Mouse (Mus musculus): ENCODE results near the gene Fam161a.

Gene Fam161a

DNA sequence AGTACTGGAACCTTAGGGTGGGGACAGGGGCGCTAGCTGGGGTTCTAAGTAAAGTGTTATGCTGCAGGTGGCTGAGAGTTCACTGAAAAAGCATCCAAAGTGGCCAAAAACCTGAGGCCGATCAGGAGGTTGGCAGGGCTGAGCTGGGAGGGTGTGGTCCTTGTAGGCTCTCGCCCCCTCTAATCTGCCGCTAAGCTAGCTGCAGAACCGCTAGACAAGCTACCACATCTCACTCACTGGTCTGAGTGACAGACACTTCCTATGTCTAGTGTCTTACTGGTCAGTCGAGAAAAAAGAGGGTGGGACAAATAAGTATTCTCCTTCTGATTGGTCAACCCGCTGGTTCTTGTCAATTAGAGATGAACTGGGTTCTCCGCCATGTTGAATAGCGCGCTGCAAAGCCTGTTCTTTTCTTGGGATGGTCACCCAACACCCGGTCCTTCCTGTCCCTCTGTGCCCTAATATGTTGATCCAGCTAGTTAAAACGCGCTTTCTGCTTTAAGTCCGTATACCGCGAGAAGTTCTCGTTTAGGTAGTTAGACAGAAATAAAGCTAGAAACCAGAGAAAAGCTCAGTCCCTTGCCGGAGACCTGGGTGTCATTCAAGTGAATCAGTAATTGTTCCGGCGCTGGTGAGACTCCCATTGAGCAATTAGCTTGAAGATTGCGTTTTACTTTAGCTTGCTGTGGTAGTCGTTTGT, at the start of gene Fam161a:
Fam161a (plus strand) TSS at position 51 of the 700 bp plus-strand sequence.
- CTCF ChIA-PET, result interaction anchor here (0.6 to 1.1 kb wide), 3 partner anchors 14 to 204 kb away, joined by 3 to 4 read pairs (median 3); partner anchors contain the start of gene Cct4

- CTCF ChIA-PET, result interaction anchor here (0.6 to 1.1 kb wide), 7 partner anchors 57 to 611 kb away, joined by 3 to 8 read pairs (median 5); no protein-coding TSS in a partner anchor
Measured at GRCm38 (mm10) chr11:22957791-22958374, 49.4 kb upstream of the Fam161a start.

DNA sequence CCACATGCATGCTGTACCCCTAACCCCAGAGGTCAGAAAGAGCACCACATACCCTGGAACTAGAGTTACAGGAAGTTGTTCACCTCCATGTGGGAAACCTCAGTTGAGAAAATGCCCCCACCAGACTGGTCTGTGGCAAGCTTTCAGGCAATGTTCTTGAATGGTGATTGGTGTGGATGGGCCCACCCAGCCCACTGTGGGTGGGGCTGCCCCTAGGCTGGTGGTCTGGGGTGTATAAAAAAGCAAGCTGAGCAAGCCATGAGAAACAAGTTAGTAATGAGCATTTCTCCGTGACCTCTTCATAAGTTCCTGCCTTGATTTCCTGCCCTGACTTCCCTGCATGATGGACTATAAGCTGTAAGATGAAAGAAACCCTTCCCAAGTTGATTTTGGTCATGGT, 45.2 kb upstream of the Fam161a start:
- CTCF ChIA-PET, result no interaction called here

DNA sequence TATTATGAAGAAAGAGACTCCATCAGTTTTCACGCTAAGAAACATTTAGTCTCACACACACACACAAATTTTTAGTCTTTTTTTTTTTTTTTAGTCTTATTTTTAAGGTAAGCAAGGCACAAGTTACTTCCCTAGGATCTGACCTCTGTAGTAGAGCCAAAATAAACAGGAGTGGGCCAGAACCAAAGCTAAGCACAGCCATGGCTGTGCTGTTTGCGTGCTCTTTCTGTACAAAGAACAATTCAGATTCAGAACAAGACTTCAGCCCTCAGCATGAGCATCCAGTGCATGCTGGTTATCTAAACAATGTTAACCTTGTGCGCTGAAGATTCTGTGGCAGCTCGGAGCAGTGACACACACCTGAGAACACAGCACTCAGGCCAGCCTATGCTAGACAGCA, 42.9 kb upstream of the Fam161a start:
- CTCF ChIA-PET, result interaction anchor here (0.7 kb wide), 1 partner anchor 1727 kb away, joined by 9 read pairs; no protein-coding TSS in a partner anchor

DNA sequence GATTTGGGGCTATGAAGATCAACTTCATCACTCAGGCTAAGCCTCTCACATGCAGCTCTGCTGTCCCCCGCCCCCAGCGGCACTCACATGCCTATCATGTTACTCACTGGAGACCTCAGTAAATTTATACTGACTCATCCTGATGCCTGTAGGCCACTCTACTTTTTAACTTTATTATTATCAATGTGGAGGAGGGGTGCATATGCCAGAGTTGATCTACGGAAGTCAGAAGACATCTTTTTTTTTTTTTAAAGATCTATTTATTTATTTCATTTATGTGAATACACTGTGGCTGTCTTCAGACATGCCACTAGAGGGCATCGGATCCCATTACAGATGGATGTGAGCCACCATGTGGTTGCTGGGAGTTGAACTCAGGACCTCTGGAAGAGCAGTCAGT, 41.8 kb upstream of the Fam161a start:
- CTCF ChIA-PET, result interaction anchor here (0.5 kb wide), 1 partner anchor 400 kb away, joined by 3 read pairs; no protein-coding TSS in a partner anchor

DNA sequence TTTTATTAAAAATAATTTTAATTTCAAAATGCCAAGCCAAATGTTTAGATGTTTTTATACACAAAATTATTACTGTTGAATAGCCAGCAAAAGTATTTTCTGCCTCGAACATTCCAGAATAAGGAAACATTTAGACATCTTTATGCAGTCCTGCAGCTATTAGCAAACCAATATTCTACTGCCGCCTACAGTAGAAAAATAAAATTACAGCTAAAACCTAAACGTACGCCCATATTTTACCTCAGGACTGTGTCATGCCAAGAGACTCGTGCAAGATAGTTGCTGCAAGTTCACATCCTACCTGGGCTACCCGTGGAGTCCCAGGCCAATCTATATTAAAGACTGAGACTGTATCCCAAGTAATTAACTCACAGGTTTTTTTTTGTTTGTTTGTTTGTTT, 37.8 kb upstream of the Fam161a start:
- CTCF ChIA-PET, result no interaction called here

GRCm38 (mm10) chr11:22970546-22970945, 36.8 kb upstream of the Fam161a start:
- CTCF ChIA-PET, result interaction anchor here (0.6 kb wide), 1 partner anchor 1108 kb away, joined by 3 read pairs; no protein-coding TSS in a partner anchor

- CTCF ChIA-PET, result interaction anchor here (0.5 kb wide), 1 partner anchor 16 kb away, joined by 6 read pairs; no protein-coding TSS in a partner anchor
Measured at GRCm38 (mm10) chr11:22971835-22972709, 35.3 kb upstream of the Fam161a start, which contains the start of gene Zrsr1. Zrsr1 (plus strand) TSS chr11:22972005.

GRCm38 (mm10) chr11:22972746-22973526, 34.4 kb upstream of the Fam161a start:
- CTCF ChIA-PET, result interaction anchor here (0.5 kb wide), 1 partner anchor 15 kb away, joined by 6 read pairs; no protein-coding TSS in a partner anchor

DNA sequence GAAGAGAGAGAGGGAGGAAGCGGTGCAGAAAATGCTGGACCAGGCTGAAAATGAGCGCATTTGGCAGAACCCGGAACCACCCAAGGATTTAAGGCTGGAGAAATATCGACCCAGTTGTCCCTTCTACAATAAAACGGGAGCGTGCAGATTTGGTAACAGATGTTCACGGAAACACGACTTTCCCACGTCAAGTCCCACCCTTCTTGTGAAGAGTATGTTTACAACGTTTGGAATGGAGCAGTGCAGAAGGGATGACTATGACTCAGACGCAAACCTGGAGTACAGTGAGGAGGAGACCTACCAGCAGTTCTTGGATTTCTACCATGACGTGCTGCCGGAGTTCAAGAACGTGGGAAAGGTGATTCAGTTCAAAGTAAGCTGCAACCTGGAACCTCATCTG, 33.7 kb upstream of the Fam161a start:
- CTCF ChIA-PET, result no interaction called here

GRCm38 (mm10) chr11:22978215-22978614, 29.1 kb upstream of the Fam161a start:
- CTCF ChIA-PET, result no interaction called here

GRCm38 (mm10) chr11:22978711-22979110, 28.6 kb upstream of the Fam161a start:
- CTCF ChIA-PET, result no interaction called here

DNA sequence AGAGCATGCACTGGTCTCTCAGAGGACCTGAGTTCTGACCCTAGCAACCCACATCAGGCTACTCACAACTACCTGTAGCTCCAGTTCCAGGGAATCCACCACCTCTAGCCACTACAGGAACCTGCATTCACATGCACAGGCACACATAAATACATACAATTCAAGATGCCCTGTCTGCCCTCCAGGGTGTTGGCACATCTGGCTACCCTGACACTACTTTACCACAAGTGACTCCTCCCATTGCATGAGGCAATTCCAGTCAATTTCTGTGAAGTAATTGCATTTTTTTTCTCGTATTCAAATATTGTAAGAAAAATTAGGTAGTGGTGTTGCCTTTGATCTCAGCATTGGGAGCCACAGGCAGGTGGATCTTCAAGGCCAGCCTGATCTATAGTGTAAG, 28.1 kb upstream of the Fam161a start:
- CTCF ChIA-PET, result no interaction called here

DNA sequence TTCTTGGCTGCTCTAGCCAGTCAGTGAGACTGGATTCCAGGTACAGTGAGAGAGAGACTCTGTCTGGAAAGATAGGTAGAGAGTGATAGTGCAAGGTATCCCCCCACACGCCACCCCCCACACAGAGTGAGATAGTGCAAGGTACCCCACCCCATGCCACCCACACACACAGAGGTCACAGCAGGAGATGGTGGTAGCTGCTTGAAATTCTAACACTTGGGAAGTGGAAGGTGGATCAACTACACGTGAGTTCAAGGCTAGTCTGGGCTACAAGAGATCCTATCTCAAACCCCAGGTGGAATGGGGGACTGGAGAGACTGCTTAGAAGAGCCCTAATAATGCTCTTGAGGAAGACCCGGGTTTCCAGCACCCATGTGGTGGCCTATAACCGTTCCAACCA, 26.3 kb upstream of the Fam161a start:
- CTCF ChIA-PET, result interaction anchor here (0.7 kb wide), 1 partner anchor 169 kb away, joined by 3 read pairs; no protein-coding TSS in a partner anchor

DNA sequence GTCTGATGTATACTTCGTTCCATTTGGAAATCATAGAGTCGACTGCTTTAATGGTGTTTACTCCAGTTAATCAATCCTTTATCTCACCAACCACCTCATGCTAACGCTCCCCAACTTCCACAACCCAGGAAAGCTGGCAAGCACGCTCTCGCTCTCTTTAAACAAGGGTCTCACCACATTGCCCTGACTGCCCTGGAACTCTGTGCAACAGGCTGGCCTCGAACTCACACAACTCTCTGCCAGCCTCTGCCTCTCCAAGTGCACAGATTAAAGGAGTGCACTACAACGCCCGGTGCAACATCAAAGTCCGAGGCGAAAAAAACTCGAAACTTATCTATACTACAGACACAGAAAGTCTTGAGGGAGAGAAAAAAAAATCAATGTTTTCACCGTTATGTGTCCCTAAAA, 25.8 kb upstream of the Fam161a start:
- CTCF ChIA-PET, result no interaction called here

GRCm38 (mm10) chr11:22981984-22982757, 25.2 kb upstream of the Fam161a start, which contains the start of the genes Gm28048 and Commd1:
Gm28048 (minus strand) TSS chr11:22982090.
Commd1 (minus strand) TSS chr11:22982382.
- CTCF ChIA-PET, result interaction anchor here (0.7 to 0.9 kb wide), 3 partner anchors 26 to 693 kb away, joined by 3 to 6 read pairs (median 3); no protein-coding TSS in a partner anchor

GRCm38 (mm10) chr11:22982846-22983245, 24.5 kb upstream of the Fam161a start:
- CTCF ChIA-PET, result interaction anchor here (0.7 to 0.9 kb wide), 4 partner anchors 27 to 693 kb away, joined by 3 to 8 read pairs (median 4); no protein-coding TSS in a partner anchor

- CTCF ChIA-PET, result no interaction called here
Measured at GRCm38 (mm10) chr11:22985510-22985909, 21.8 kb upstream of the Fam161a start.

- CTCF ChIA-PET, result interaction anchor here (0.7 to 0.9 kb wide), 3 partner anchors 15 to 1661 kb away, joined by 3 to 17 read pairs (median 6); no protein-coding TSS in a partner anchor
Measured at GRCm38 (mm10) chr11:22987357-22987756, 20.0 kb upstream of the Fam161a start.

DNA sequence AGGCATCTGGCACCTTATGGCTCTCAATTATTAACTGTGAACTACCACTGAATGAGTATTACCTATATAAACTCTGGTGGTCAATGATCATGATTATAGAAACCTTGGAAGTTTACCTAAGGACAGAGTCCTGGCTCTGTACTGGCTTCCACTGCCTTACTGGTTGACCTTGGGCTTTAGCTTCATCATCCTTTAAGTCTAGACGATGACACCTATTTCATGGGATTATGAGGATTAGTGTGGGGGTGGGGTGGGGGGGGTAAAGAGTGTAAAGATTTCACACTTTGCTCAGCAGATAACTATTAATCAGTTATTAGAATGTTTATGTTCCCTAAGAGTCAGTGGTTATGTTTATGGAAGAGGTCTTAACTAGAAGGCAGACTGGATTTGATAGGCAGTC, 17.5 kb upstream of the Fam161a start:
- CTCF ChIA-PET, result interaction anchor here (0.6 to 1.7 kb wide), 3 partner anchors 18 to 159 kb away, joined by 3 to 5 read pairs (median 3); partner anchors contain the start of gene Fam161a
